Mouse (Mus musculus) CD4-positive helper T cell, adult 2 months (primary cell): Measurements from ENCODE around the gene Tmem255b.

Experiments used
- DNase-seq: peaks from one replicate; pipeline ENCODE4 v3.0.0-alpha.2; 2012; ENCODE audit warnings: low read depth, missing footprints, low spot score

Gene Tmem255b

DNA sequence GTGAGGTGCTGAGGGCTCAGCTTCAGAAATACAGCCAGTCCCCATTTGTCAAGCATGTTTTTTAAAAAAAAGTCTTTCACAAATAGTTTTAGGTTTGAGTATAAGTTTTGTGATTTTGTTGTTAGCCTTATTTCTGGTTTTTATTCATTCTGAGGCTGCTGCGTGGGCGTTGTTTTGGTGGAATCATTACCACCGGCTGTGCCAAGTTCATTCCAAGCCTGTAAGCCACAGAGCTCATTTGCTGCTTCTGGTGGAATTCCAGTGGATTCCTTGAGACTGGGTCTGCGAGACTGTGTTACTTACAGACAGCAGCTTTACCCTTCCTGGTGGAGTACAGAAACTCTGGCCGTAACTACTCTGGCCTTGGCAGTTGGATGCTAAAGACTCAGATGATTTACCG is 11.5 kb downstream of the Tmem255b start:
- no peak for DNase-seq

DNA sequence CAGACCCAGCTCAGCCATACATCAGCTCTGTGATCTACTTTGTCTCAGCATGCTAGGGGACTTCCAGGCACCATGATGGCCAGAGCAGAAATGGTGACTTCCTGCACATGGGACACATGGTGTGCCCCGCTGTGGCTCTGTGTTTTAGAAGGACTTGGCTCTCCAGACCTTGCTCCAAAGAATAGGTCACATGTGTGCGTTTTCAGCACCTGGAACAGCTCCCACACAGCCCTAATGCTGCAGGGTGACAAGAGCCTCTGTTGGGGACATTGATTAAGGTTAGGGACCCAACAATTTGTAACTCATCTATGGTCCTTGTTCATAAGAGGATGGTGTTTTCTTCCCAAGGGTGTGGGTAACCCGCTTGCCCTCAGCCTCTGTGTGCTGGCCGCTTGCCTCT is 13.2 kb downstream of the Tmem255b start:
- DNase-seq: no peak

DNA sequence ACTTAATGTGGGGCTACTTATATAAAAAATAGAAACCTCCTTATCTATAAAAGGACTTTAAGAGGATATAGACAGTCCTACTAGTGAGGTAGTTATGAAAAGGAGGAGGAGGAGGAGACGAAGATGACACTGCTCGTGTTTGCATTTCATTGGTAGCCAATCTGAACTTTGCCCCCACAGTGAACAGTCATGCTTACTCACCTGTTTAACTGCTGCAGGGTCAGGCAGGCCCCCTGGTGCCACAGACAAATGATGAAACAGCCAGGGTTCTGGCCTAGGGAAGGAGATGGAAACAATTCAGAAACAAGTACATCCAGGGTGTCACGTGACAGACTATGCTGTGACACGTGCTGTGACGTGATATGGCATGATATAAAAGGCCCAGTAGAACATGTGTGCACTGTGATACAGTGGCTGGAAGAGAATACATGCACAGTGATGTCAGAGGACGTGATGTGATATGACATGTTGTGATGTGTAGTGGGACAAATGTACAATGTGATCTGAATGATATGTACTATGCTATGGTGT is 16.8 kb downstream of the Tmem255b start:
- DNase-seq: no peak

DNA sequence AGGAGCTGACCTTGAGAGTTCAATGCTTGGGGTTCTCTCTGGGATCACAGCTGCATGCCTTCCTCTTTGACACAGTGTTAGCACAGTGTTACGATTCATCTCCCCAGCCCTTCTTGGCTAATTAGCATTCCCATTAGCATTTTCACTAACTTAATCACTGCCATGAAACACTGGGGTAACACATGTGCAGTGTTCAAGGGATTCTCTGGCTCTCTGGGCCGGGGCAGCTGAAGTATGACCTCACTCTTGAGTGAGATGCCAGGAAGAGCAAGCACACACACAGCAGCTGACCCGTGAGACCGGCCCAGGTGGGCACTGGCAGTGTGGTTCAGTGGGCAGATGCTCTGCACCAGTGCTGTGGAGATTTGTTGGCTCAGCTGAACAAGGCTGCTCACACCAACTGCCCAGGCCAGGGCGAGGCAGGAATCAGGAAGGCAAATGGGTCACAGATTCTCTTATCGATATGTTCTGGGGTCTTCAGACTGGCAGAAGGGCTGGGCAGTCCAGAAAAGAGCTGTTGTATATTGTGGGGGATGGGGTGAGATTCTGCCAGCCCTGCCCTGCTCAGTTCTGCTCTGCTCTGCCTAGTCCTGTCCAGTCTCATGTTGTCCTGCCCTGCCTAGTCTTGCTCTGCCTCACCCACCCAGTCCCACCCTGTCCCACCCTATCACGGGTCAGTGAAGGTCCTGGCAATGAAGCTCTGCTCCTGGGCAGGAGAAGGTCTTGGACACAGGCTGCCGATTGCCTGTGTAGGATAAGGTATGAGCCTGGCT is 19.5 kb downstream of the Tmem255b start:
- no peak for DNase-seq

DNA sequence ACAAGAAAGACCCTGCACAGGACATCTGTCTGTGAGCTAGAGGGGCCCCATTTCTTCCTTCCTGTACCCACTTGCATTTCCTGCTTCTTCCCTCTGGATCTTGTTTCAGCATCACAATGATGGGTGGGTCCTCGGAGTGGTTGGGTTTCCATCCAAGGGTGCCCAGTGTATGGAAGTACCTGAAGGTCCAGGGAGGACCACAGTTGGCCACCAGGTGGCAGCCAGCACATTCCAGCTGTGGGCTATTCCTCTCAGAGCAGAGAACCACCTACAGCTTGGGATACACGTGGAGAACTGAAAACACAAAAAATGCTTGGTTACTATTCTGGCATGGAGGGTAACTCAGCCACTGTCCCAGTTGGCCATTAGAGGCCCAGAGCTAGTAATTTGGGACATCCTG is 20.3 kb downstream of the Tmem255b start:
- DNase-seq: peak; percentile 14

DNA sequence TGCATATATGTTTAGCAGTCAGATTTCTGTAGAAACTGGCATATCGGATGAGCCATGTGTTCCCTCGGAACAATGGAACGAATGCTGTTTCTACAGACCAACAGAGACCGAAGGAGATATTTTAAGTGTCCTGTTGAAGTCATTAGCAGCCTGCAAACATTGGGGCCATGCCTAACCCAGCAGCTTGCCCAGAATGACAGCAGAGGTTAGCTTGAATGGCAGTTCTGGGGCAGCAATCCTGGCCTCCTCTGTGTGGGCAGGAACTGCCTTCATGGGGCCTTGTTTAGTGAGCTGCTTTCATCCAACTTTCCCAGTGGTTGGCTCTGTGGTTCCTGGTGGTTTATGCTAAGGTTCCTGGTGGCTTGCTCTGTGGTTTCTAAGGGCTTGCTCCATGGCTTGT is 24.4 kb downstream of the Tmem255b start:
- DNase-seq: no peak

DNA sequence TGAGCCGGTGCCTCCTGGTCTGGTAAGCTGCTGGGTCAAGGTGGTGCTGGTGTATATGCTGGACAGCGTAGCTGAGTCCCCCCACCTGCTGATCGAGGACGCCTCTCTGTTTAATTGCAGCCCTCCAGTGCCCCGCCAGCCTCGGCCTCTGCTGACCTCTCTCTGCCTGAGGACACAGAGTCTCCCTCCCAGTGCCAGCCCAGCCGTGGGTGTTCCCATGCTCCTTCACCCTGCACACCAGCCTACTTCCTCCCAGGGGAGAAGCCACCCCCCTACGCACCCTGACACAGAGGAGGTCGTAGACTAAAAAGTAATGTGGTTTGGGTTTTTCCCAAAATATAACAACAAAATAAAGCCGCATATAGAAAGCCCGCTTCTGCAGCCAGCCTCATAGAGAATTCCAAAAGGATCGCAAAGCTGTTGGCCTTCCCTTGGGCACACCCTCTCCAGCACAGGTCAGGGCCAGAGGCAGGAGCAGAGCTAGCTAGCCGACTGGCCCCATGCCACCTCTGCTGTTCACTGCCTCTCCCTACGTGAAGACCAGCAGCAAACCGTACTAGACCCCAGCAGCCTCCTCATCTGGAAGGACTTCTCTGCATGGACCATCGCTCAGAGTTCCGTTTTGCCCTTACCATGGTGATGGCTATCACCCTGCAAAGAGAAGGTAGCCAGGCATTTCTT is 26.2 kb downstream of the Tmem255b start:
- no peak for DNase-seq

DNA sequence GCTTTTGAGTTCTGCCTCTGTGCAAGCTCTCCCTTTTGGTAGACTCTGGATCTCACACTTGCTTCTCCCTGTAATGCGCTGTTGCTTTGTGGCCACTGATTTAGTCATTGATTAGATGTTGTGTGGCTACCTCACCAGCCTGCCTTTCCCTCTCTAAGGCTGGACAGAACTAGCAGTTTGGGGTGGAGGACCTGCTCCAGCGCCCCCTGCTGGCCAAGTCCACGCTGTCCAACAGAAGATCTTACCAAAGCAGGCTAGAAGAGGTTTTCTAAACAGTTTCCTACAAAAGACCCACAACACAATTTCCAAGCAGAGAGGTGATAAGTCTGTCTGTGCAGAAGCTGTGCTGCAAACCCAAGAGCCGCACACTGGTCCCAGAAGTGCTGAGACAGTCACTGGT is 26.9 kb downstream of the Tmem255b start:
- DNase-seq: peak; percentile 43

DNA sequence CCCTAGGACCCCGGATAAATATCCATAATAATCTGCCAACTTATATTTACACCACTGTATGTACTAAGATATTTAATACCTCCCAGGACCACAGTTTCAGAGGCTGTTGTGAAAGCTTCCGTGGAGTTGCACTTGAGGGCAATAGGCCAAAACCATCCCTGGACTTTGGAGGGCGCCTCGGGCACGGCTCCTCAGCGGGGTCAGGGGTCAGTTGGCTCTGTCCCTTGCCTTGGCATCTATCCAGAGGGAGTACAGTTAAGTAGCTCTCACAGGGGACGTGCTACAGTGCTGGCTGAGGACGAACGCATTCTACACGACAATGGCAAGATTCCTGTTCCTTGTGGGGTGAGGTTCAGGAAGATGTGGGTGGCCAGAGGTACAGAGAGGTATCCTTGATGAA is 27.4 kb downstream of the Tmem255b start:
- DNase-seq: no peak

DNA sequence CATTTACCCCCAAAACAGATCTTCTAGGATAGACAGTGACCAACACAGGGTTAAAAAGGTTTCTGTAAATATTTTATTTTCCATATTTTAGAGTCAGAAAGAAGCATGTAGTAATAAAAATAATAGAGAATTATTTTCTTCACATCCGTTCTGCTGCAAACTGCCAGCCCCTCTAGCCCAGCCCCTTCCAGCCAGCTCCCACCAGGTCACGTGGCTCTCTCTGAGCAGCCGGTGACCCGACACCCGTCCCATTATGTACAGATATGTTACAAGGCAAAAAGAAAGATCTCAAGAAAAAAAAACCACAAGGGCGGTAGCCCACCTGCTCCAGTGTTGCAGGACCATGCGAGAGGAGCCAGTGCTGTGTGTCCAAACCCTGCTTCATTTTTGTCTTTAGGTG is 30.3 kb downstream of the Tmem255b start:
- DNase-seq: no peak

DNA sequence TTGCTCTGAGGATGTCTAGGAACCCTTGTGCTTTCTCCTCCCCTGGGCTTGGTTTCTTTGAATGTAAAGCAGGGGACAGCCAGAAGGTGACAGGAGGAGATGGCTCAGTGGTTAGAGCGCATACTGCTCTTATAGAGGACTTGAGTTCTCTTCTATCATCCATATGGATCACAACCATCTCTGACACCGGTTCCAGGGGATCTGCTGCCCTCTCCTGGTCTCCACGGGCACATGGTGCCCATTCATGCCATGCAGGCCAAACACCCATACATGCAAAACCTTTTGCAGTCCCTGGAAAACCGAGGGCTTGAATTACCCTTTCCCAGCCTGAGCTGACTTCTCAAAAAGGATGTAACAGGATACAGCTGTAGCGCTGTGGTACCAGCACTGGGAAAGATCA is 32.0 kb downstream of the Tmem255b start:
- no peak for DNase-seq

DNA sequence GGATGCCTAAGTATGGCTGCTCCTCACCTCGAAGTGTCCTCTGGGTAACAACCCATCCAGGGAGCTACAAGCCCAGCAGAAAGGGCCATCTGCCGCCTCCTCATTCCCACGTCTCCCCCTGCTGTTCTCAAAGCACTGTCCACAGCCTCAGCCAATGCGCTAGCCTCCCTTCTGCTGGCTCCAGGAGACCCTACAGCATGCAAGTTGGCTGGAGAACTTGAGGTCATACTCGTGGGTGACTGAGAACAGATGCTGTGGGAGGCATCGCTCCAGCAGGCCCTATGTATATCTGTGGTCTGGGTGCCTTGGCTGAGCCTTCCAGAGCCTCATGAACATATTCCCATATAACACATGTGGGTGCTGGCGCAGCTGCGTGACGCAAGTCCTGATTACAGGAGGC is 33.7 kb downstream of the Tmem255b start:
- DNase-seq: no peak

DNA sequence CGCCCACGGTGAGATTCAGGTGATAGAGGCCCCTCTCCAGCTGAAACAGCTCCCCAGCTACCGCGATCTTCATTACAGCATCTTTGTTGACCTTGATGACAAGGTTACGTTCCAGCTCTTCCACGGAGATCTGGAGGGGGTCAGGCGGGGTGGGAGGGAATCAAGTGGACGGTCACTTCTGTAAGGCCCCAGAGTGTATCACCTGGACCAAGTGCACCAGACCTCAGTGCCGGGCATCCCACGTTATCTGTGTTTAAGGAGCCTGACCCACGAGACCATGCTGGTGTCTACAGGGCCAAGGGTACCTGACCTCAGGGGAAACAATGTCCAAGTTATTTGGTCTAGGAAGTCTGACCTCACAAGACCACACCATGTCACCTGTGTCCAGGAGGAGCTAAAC is 36.5 kb downstream of the Tmem255b start:
- no peak for DNase-seq

DNA sequence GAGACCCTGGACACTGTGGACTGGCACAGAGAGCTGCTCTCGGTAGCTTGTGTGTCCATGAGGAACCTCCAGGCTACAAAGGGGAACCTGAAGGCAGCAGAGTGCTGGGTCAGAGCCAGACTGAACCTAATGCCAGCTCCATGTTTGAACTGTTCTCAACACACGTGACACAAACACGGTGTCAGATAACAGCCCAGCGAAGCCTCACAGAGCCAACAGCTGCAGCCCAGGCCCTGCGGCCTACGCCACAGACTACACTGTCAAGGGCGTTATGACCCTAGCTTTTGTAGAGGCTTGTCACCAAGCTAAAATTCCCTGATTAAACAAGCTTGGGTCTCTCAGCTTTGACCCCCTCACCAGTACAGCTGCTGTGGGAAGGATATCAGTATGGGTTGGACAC is 37.3 kb downstream of the Tmem255b start:
- no peak for DNase-seq

DNA sequence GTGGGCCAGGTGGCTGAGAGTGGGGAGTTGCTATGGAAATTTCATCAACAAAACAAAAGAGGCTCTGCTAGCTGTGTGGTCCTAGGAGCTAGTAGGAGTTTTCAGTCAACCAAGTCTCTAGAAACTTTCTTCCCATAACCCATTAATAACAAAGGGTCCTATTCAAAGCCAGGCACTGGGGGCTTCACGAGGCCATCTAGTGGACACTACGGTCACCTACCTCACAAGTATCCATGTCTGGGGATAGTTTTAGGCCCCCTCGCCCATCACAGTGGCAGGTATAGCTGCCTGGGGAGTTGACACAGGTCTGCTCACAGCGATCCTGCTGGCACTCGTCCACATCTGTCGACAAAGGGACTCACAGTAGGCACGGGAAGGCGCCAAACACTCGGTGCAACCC is 40.9 kb downstream of the Tmem255b start:
- DNase-seq: no peak

DNA sequence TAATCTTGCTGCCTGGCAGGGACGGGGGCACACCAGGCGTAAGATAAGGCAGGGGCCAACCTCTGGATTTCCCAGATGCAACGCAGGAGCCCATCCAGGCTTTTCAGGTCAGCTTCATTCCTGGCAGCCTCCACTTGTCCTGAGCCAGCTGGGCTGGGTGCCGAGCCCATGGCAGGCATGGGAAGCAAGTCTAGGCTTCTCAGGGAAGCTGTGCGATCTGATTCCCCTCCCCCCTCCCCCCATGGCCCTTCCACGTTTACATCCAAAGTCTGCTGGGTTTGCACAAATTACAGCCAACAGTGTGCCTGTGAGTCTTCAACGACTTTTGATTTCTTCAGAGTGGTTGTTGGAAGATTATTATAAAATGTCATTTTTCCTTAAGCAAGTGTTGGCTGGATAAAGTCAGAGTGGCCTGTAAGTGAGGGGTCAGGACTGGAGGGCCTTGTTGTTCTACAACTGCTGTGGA is 46.1 kb downstream of the Tmem255b start:
- no peak for DNase-seq

DNA sequence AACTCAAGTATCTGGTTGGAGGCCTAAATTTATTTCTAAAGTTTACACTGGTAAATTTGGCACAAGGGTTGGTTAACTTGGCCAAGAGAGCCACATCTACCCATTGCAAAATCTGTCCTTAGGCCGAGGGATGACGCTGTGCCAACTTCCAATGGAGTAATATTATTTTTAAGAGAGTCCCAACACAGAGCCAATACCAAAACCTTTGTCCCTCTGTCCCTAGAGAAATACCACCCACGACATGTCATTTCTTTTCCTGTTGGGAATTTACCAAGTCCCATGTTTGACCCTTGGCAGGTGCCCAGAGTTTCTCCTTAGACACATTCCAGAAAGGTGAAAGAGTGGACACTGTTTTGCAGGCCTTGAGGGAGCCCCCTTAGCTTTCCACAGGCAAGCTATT is 46.6 kb downstream of the Tmem255b start:
- DNase-seq: no peak

DNA sequence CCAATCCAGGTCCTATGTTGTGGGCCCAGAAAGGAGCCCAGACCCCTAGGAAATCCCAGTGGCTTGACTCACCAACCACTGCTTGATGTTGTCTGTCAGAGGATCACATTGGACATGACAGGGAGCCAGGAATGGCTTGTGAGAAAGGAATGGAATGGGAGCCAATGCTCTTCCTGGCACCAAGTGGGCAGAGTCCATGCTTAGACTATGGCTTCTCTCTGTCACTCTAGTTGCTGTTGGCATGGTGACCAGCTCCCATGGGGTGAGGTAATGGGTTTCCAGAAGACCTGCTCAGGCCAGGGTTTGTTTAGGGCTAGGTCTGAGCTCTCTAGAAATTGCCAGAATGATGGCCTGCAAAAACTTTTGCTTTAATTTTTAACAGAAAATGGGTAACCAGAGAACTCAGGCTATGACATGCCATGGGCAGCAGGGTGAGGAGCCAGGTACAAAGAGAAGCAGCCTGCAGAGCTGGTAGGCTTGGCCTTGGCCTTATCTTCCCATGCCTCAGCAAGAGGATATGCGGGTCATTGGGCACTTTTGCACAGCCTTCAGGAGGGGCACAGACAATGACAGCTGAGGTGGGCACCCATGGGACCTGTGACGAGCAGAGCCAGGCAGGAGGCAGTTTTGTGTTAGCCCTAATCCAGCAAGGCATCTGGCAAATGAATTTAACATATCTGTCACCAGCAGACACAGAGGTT is 47.3 kb downstream of the Tmem255b start:
- no peak for DNase-seq

DNA sequence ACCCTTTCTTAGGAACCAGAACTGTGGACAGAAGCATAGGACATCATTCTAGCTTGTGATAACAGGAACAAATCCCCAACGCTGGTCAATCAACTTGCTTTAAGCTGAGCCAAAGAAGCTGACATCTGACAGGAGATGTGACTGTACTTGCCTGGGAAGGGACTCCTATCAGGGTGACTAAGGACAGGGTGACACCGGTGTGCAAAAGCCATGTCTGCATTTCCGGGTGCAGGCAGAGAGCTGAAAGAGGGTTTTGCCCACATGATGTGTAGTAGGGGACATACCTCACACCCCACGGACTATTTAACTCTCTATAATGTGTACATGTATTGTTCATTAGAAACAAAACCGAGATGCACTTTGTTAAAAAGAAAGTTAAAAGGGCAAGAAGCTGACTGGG is 48.2 kb downstream of the Tmem255b start:
- DNase-seq: no peak

DNA sequence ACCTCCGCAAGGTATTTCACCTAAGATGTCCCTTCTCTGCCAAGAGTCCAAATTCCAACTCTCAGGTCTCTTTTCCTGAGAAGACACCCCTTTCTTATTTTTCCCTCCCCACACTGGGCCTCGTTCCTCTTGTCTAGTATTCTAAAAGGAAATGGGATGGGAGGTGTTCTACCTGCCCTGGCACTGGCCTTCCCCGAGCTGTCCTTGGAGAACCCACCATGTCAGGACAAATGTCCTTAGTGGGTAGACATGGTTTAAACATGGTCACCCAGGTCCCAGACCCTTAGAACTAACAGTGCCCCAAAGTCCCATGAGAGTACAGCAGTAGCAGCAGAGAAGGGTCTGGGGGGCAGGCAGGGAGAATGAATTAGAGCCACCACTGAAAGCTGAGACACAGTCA is 54.4 kb downstream of the Tmem255b start:
- no peak for DNase-seq

DNA sequence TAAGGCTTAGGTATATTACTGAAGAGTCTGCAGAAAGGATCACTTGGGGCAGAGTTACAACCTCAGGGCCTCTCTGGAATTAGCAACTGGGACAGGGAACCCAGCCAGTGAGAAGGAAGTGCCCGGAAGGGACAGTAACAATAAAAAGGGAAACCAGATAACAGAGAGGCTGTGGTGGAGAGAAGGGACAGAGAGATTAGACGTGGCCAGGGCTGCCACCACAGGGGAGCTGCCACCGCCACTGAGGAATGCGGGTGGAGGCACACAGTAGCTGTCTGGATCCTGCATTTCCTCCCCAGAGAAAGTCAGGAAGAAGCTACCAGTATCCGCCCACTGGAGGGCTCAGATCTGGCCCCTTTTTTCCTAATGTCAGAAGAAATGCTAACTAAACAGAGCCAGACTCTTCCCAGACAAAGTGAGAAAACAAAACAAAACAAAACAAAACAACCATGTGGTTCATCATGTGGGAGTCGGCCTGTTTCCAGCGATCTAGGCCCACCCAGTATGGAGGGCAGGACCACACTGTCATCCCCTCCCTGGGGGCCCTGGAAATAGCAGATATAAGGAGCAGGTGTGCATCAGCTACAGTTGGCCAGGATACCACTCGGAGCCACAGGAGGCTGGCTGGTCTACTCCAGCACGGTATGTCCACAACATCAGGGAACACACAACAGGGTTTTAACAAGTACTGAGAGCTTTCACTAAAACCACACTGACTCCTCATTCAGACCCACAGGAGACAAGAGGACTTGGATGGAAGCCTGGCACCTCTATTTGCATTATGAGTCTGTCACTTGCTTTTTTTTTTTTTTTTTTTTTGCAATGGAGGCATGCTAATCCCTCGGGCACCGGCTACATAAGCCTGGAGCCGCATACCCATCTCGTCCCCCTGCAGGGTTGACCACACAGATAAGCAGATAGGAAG is 55.3 kb downstream of the Tmem255b start:
- no peak for DNase-seq
